In genomic region chr6:97082336-97082735, GRCm38 (mm10) we compare ENCODE assay signal across 27 mouse cellular contexts. TPM values are rescaled to one million over a fixed set of nuclear protein-coding genes. Genes with fewer than 3 reads are reported as not detected.
DNase-seq lines count a peak whose midpoint lies in the region; ATAC-seq lines count a peak whose summit lies in the region.
"Had no signal": no experiment of that assay in that cellular context is flagged by ENCODE, and none has a peak within 500 bp of the region (broad histone marks: within the 10 kb centered on the region; RNA-seq: fewer than 3 reads in every experiment).

No protein-coding gene starts in this region.

- ATAC-seq in hindbrain, embryonic 13.5 days (ENCODE audit: low FRiP score) = no peak
- ATAC-seq: activated CD4-positive, CD25-positive, alpha-beta regulatory T cell, adult 4 months; CD4-positive, CD25-positive, alpha-beta regulatory T cell, adult 4 months; Patski had no signal

- no peak overlapping the region for H3K27ac ChIP-seq in hindbrain, embryonic 13.5 days

- peaks cover 7% of the 10 kb centered on the region; the same call in 1 of the 2 replicates for H3K4me1 ChIP-seq in hindbrain, embryonic 13.5 days (replicated peaks)

- H3K36me3 ChIP-seq in hindbrain, embryonic 13.5 days = no peaks in the 10 kb centered on the region
- H3K36me3 ChIP-seq: G1E had no signal

- 96% methylated on average over 2 of the region's 2 CpGs for WGBS in hindbrain, embryonic 13.5 days

- H3K27me3 ChIP-seq in hindbrain, embryonic 13.5 days = peaks cover 3% of the 10 kb centered on the region; the same call in 1 of the 2 replicates

- no peak overlapping the region for H3K4me2 ChIP-seq in hindbrain, embryonic 13.5 days

- intact Hi-C loops in heart, postnatal 25 days (cut with DNase I) = no loop called here

- H3K9ac ChIP-seq in hindbrain, embryonic 13.5 days = no peak overlapping the region

- peak; percentile 72 for DNase-seq in heart, adult 11 months
- no peak for DNase-seq in heart, postnatal 25 days (ENCODE audit: low spot score)
- DNase-seq in ES-CJ7 (ENCODE audit: low read depth, low spot score) (peak; percentile 53), R1 (ENCODE audit: low read depth, low spot score) (peak; percentile 83), ZHBTc4 (ENCODE audit: low read depth, low spot score) (peak; percentile 40)
- no peak for DNase-seq in gastrocnemius, postnatal 25 days
- no peak for DNase-seq in urinary bladder, postnatal 36 days (ENCODE audit: low spot score in 2 of 2)
- DNase-seq: adrenal gland, adult 2 months; adrenal gland, adult 8-10 months; adrenal gland, postnatal 10 days; adrenal gland, postnatal 14 days; adrenal gland, postnatal 25 days; adrenal gland, postnatal 36 days; B cell, adult 2 months; cerebellum, adult 11 months; cerebellum, adult 11-12 months; cerebellum, adult 18-20 months; cerebellum, adult 2 months; cerebellum, adult 8-10 months had no signal

- no peak overlapping the region for H3K4me3 ChIP-seq in hindbrain, embryonic 13.5 days

- H3K9me3 ChIP-seq in hindbrain, embryonic 13.5 days = peaks cover 8% of the 10 kb centered on the region
- H3K9me3 ChIP-seq: G1E had no signal

RNA-seq across cellular contexts. Expression of gene Fam19a4, which starts 22.1 kb away (rescaled TPM):
- not detected for total RNA-seq in heart, postnatal 25 days (2021)
- total RNA-seq in gastrocnemius, postnatal 25 days (2021) = under 1 TPM; 0.23 to 0.46 TPM
- polyA plus RNA-seq in hindbrain, embryonic 13.5 days (2015; fragmentation: Nextera tagmentation; extraction: Ambion mirVana) = 2.1 and 3.4 TPM in 2 replicates
- total RNA-seq: CH12.LX, MEL had no signal
- polyA plus RNA-seq: C2C12, G1E, Patski had no signal

Comparison
In these comparisons a context has a peak if more than half of its experiments do, and no peak if none do; other contexts are left out.
1. DNase-seq: peak in heart, adult 11 months (single experiment), ES-CJ7 (single experiment), R1 (single experiment) and ZHBTc4 (single experiment); none in heart, postnatal 25 days (single experiment), gastrocnemius, postnatal 25 days (single experiment) and urinary bladder, postnatal 36 days (0 of 2).